Mouse (Mus musculus): ENCODE results near the gene Gm4871. TPM values are rescaled to one million over a fixed set of nuclear protein-coding genes. Genes with fewer than 3 reads are reported as not detected.

The Gm4871 gene
- polyA plus RNA-seq, 1 experiment from 2014 or later = not detected

DNA sequence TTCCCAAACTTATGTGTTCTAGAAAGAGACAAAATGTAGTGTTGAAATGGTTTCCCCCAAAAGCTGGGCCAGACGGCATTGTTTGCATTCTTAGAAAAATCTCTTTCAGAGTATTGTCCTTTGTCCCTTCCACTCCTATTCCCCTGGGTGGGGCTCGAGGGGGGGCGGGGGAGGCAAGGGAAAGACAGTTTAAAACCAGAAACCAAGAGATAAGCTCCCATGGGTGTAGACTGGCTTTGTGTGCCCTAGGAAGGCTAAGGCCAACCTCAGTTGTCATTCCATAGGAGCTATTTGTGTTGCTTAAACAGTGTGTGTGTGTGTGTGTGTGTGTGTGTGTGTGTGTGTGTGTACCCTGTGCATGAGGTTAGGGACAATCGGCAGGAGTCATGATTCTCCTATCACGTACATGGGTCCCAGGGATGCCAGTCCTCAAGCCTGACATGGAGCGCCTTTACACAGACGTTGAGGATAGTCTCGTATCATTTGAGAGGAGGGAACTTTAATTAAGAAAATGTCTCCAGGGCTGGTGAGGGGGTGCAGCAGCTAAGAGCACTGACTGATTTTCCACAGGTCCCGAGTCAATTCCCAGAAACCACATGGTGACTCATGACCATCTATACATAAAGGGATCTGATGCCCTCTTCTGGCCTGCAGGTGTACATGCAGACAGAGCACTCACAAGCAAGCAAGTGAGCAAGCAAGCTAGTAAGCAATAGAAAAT lies 44.1 kb downstream of the Gm4871 start:
- H3K4me1 ChIP-seq = peaks cover 11% of the 10 kb centered on the region
- H3K9me3 ChIP-seq (replicated peaks) = 0 out of 2 replicates have a peak, but pooled peaks cover 2% of the 10 kb centered on the region
- H3K36me3 ChIP-seq = no peaks in the 10 kb centered on the region
- no peaks in the 10 kb centered on the region for H3K27me3 ChIP-seq (ENCODE audit: low read depth, poor library complexity, severe bottlenecking)
- H3K27ac ChIP-seq = no peak overlapping the region
- no peak overlapping the region for H3K4me3 ChIP-seq
- peak; percentile 49 for DNase-seq (ENCODE audit: low spot score)
- WGBS = 60% methylated on average over 9 of the region's 9 CpGs

DNA sequence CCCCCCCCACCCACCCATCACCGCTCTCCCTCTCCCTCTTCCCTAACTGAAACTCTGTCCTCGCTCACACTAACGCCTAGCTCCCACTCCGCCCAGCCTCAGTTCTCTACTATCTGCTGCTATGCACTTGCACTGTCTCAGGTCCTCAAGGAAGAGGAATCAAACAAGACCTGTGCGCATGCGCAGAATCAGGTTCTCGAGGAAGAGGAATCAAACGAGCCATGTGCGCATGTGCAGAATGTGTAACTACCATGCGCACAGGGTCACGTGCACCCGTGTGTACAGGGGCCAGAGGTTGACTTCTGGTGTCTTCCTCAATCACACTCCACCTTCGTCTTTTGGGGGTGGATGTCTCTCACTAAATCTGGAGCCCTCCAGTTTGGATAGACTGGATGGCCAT lies 45.0 kb downstream of the Gm4871 start:
- 91% methylated on average over 13 of the region's 13 CpGs for WGBS
- Histone ChIP-seq H3K36me3 (no peaks in the 10 kb centered on the region), H3K27ac (peak overlapping the region; percentile 2; the same call in 1 of the 2 replicates), H3K4me1 (peaks cover 11% of the 10 kb centered on the region), H3K9me3 (replicated peaks) (0 out of 2 replicates have a peak, but pooled peaks cover 2% of the 10 kb centered on the region), H3K4me3 (no peak overlapping the region), H3K27me3 (ENCODE audit: low read depth, poor library complexity, severe bottlenecking) (no peaks in the 10 kb centered on the region)
- no peak for DNase-seq (ENCODE audit: low spot score)

DNA sequence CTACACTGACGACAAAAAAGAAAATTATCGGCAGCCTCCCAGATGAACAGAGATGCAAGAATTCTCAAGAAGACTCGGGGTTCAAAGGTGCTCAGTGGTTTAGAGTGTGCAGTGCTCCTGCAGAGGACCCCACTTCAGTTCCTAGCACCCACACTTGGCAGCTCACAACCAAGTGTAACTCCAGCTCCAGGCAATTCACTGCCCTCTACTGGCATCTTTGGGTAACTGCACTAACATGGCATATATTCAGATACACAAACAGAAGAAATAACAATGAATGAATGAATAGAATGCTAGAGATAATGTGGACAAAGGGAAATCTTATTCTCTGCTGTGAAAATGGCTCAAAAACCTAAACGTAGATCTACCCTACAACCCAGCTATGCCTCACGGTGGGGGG lies 47.7 kb downstream of the Gm4871 start:
- Histone ChIP-seq H3K27me3 (ENCODE audit: low read depth, poor library complexity, severe bottlenecking) (no peaks in the 10 kb centered on the region), H3K9me3 (replicated peaks) (0 out of 2 replicates have a peak, but pooled peaks cover 2% of the 10 kb centered on the region), H3K27ac (no peak overlapping the region), H3K4me1 (peaks cover 11% of the 10 kb centered on the region), H3K36me3 (no peaks in the 10 kb centered on the region), H3K4me3 (no peak overlapping the region)
- DNase-seq (ENCODE audit: low spot score) = no peak
- WGBS = 98% methylated on average over 5 of the region's 5 CpGs

DNA sequence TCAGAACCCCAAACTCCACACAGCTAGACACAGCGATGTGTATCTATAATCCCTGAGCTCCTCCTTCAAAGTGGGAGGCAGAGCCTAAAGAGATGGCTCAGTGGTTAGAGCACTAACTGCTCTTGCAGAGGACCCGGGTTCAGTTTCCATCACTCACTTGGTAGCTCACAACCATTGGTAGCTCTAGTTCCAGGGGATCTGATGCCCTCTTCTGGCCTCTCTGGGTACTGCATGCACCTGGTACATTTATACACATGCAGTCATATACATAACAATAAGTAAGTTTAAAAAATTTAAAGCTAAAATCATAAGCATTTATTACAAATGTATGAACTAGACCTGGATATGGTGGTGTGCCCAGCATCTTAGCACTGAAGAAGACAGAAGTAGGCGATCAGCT lies 49.3 kb downstream of the Gm4871 start:
- DNase-seq (ENCODE audit: low spot score) = no peak
- Histone ChIP-seq H3K27me3 (ENCODE audit: low read depth, poor library complexity, severe bottlenecking) (no peaks in the 10 kb centered on the region), H3K4me1 (peaks cover 6% of the 10 kb centered on the region; the same call in 1 of the 2 replicates), H3K27ac (no peak overlapping the region), H3K9me3 (replicated peaks) (0 out of 2 replicates have a peak, but pooled peaks cover 2% of the 10 kb centered on the region), H3K4me3 (no peak overlapping the region), H3K36me3 (no peaks in the 10 kb centered on the region)
- WGBS = 90% methylated on average over 3 of the region's 3 CpGs

Other genes starting within 250 kb of the Gm4871 start
- gene Smurf1, start 66.9 kb downstream of the Gm4871 start, polyA plus RNA-seq (2016; fragmentation: Nextera tagmentation; extraction: Ambion mirVana) = 15.0 and 19.4 TPM in 2 replicates
- not detected in 2 replicates for gene 1700018F24Rik, start 10.2 kb upstream of the Gm4871 start, polyA plus RNA-seq (2016; fragmentation: Nextera tagmentation; extraction: Ambion mirVana)
- 111 and 125 TPM in 2 replicates for gene Arpc1a, start 51.1 kb upstream of the Gm4871 start, polyA plus RNA-seq (2016; fragmentation: Nextera tagmentation; extraction: Ambion mirVana)
- gene Kpna7, start 51.3 kb upstream of the Gm4871 start, polyA plus RNA-seq (2016; fragmentation: Nextera tagmentation; extraction: Ambion mirVana) = not detected in 2 replicates
- 148 and 161 TPM in 2 replicates for gene Arpc1b, start 81.5 kb upstream of the Gm4871 start, polyA plus RNA-seq (2016; fragmentation: Nextera tagmentation; extraction: Ambion mirVana)
- 133 and 154 TPM in 2 replicates for gene Pdap1, start 107.5 kb upstream of the Gm4871 start, polyA plus RNA-seq (2016; fragmentation: Nextera tagmentation; extraction: Ambion mirVana)
- 277 and 305 TPM in 2 replicates for gene Bud31, start 107.6 kb upstream of the Gm4871 start, polyA plus RNA-seq (2016; fragmentation: Nextera tagmentation; extraction: Ambion mirVana)
- gene Ptcd1, start 134.4 kb upstream of the Gm4871 start, polyA plus RNA-seq (2016; fragmentation: Nextera tagmentation; extraction: Ambion mirVana) = 18.4 and 21.8 TPM in 2 replicates
- 90.8 and 93.9 TPM in 2 replicates for gene Cpsf4, start 134.5 kb upstream of the Gm4871 start, polyA plus RNA-seq (2016; fragmentation: Nextera tagmentation; extraction: Ambion mirVana)
- 530 and 569 TPM in 2 replicates for gene Atp5j2, start 159.3 kb upstream of the Gm4871 start, polyA plus RNA-seq (2016; fragmentation: Nextera tagmentation; extraction: Ambion mirVana)
- gene Zkscan14, start 169.1 kb upstream of the Gm4871 start, polyA plus RNA-seq (2016; fragmentation: Nextera tagmentation; extraction: Ambion mirVana) = 6.6 and 7.3 TPM in 2 replicates
- 16.2 and 20.9 TPM in 2 replicates for gene Zkscan5, start 171.8 kb upstream of the Gm4871 start, polyA plus RNA-seq (2016; fragmentation: Nextera tagmentation; extraction: Ambion mirVana)
- gene Zfp655, start 199.0 kb upstream of the Gm4871 start, polyA plus RNA-seq (2016; fragmentation: Nextera tagmentation; extraction: Ambion mirVana) = 26.0 and 31.2 TPM in 2 replicates
- gene Zscan25, start 247.7 kb upstream of the Gm4871 start, polyA plus RNA-seq (2016; fragmentation: Nextera tagmentation; extraction: Ambion mirVana) = 0.43 and 0.67 TPM in 2 replicates